Mouse (Mus musculus) thymus, postnatal 0 days (tissue): Measurements from ENCODE around the gene Inafm2. TPM values are rescaled to one million over a fixed set of nuclear protein-coding genes. Genes with fewer than 3 reads are reported as not detected.
A peak's percentile ranks its signal among the peaks of the same experiment; 100 is the strongest.

Experiments used
- DNase-seq: peaks from one replicate; pipeline ENCODE4 v3.0.0-alpha.2; 2015; ENCODE audit warnings: low spot score
- polyA plus RNA-seq: library from polyadenylated mRNA; unstranded; fragments of >200 nt; fragmentation: Nextera tagmentation; extraction: Ambion mirVana; gene quantifications from 2 replicates; pipeline ENCODE4 v1.2.1, GENCODE M21; 2015

Gene Inafm2
- polyA plus RNA-seq, 1 experiment from 2014 or later, result 26.4 TPM

- DNase-seq, result peak; percentile 79
Observed at GRCm38 (mm10) chr2:118779504-118780480, 34.2 kb downstream of the Inafm2 start, which contains the start of gene Disp2. Disp2 (plus strand) TSS chr2:118779719.

DNA sequence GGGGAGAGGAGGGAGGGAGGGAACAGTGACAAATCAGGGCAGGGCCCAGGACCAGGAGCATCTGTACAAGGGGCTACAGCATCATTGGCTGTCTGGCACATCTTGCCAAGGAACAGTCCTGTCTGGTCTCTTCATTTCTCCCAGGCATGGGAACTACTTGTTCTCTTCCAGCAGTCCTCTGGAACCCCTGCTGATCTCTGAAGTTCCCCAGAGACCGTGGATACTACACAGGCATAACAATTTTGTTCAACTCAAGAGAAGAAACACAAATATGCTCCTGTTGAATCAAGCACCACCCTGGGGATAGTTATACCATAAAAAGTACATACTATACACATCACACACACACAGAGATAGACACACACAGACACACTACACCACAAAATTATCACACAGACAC, 35.6 kb downstream of the Inafm2 start:
- DNase-seq, result no peak

- DNase-seq, result no peak
Observed at GRCm38 (mm10) chr2:118782303-118782702, 36.7 kb downstream of the Inafm2 start.

GRCm38 (mm10) chr2:118783093-118783492, 37.5 kb downstream of the Inafm2 start:
- no peak for DNase-seq

DNA sequence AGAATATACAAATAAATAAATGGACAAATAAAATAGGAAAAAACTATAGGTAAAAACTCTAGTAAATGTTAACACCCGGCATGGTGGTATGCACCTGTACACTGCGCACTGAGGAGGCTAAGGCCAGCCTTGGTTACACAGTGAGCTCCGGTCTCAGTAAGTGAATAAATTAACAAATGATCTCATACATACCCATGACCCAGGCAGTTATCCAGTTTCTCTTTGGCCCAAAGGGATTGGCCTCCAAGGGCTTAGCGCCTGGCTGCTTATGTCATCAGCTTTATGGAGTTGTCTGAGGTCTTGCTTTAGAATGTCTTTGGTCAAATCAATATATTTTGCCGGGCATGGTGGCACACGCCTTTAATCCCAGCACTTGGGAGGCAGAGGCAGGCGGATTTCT, 38.1 kb downstream of the Inafm2 start:
- DNase-seq, result no peak

GRCm38 (mm10) chr2:118786525-118786924, 41.0 kb downstream of the Inafm2 start:
- no peak for DNase-seq

- DNase-seq, result no peak
Observed at GRCm38 (mm10) chr2:118789501-118789900, 43.9 kb downstream of the Inafm2 start.

- no peak for DNase-seq
Observed at GRCm38 (mm10) chr2:118790221-118790550, 44.6 kb downstream of the Inafm2 start.

DNA sequence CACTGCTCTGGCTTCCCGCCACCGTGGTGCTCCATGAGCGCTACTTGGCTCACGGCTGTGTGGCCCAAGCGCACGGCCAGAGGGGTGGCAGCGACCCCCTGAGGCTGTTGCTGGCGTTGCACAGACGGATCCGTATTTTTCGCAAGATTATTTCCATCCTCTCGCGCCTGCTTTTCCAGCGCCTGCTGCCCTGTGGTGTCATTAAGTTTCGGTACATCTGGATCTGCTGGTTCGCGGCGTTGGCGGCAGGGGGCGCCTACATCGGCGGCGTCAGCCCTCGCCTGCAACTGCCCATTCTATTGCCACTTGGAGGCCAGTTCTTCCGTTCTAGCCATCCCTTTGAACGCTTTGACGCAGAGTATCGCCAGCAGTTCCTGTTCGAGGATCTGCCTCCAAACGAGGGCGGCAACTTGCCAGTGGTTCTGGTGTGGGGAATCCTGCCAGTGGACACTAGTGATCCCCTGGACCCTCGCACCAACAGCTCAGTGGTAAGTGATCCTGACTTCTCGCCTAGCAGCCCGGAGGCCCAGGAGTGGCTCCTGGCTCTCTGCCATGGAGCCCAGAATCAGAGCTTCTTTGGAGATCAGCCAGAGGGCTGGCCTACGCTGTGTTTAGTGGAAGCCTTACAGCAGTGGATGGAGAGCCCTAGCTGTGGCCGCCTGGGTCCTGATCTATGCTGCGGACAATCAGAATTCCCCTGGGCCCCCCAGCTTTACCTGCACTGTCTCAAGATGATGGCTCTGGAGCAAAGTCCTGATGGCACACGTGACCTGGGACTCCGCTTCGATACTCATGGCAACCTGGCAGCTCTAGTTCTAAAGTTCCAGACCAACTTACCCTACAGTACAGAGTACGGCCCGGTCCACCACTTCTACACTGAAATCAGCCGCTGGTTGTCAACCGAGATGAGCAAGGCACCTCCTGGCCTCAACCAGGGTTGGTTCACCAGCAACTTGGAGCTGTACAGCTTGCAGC, 45.3 kb downstream of the Inafm2 start:
- DNase-seq, result peak; percentile 16

DNA sequence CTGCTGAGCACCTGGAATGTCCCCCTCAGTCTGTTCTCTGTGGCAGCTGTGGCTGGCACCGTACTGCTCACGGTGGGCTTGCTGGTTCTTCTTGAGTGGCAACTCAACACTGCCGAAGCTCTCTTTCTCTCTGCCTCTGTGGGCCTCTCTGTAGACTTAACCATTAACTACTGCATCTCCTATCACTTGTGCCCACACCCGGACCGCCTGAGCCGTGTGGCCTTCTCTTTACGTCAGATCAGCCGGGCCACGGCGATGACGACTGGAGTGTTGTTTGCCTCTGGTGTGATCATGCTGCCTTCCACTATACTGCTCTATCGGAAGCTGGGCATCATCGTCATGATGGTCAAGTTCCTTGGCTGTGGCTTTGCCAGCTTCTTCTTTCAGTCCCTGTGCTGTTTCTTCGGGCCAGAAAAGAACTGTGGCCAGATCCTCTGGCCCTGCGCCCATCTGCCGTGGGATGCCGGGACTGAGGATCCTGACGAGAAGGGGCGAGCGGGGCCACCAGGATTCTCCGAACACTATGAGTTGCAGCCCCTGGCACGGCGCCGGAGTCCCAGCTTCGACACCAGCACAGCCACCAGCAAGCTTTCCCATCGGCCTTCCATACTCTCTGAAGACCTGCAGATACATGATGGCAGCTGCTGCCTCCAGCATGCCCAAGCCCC, 46.2 kb downstream of the Inafm2 start:
- DNase-seq, result no peak

DNA sequence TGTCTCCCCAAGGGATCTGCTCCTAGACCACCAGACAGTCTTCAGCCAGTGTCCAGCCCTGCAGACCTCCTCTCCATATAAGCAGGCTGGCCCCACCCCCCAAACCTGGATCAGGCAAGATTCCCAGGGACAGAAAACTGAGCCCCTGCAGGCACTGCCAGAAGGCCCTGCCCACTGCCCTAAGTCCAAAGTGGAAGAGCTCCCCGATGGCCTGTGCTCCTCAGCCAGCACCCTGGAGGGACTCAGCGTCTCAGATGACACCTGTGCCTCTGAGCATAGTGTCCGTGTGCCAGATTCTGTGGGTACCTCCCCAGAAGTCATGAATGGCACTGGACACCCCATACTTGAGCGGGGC, 46.7 kb downstream of the Inafm2 start:
- no peak for DNase-seq

DNA sequence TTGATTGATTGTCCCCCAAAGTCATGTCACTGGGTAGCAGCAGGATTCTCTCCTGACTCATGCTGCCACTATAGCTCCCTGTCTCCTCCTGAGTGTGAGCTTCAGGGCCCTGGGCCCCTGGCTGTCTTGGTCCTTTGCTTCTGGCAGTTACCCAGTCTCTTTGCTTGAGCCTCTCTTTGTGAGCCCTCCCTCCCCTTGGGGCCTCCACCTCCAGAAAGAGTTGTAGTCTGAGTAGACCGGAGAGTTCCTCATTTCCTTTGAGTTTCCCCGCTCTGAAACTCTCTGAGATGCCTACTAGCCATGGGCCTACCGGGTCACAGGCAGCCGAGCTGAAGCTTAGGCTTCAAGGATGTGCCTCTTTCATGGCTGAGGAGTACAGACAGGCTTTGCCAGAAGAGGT, 48.1 kb downstream of the Inafm2 start:
- no peak for DNase-seq

Other genes starting within 250 kb of the Inafm2 start
- gene Bmf, start 196.1 kb upstream of the Inafm2 start, polyA plus RNA-seq, result 10.0 and 10.6 TPM in 2 replicates
- gene Bub1b, start 147.5 kb upstream of the Inafm2 start, polyA plus RNA-seq, result 85.5 and 87.8 TPM in 2 replicates
- 0.53 and 0.91 TPM in 2 replicates for gene Pak6, start 82.5 kb upstream of the Inafm2 start, polyA plus RNA-seq
- gene Ankrd63, start 41.8 kb upstream of the Inafm2 start, polyA plus RNA-seq, result not detected in 2 replicates
- 10.1 and 11.8 TPM in 2 replicates for gene Plcb2, start 17.3 kb upstream of the Inafm2 start, polyA plus RNA-seq
- gene Ccdc9b, start 16.9 kb downstream of the Inafm2 start, polyA plus RNA-seq, result 0.27 and 0.28 TPM in 2 replicates
- 0.92 and 1.5 TPM in 2 replicates for gene Phgr1, start 27.0 kb downstream of the Inafm2 start, polyA plus RNA-seq
- 0.07 and 0.09 TPM in 2 replicates for gene Disp2, start 34.0 kb downstream of the Inafm2 start, polyA plus RNA-seq
- gene Knstrn, start 68.2 kb downstream of the Inafm2 start, polyA plus RNA-seq, result 96.2 and 103 TPM in 2 replicates
- 33.7 and 47.5 TPM in 2 replicates for gene Ivd, start 116.2 kb downstream of the Inafm2 start, polyA plus RNA-seq
- 10.5 and 10.9 TPM in 2 replicates for gene Bahd1, start 154.6 kb downstream of the Inafm2 start, polyA plus RNA-seq
- gene Chst14, start 180.7 kb downstream of the Inafm2 start, polyA plus RNA-seq, result 6.6 and 7.7 TPM in 2 replicates